23 mouse cellular contexts compared by ENCODE assay signal in genomic region chr3:41957385-41957784, GRCm38 (mm10).
DNase-seq lines count a peak whose midpoint lies in the region; ATAC-seq lines count a peak whose summit lies in the region.
"Had no signal": no experiment of that assay in that cellular context is flagged by ENCODE, and none has a peak within 500 bp of the region (broad histone marks: within the 10 kb centered on the region; RNA-seq: fewer than 3 reads in every experiment).

No protein-coding gene starts in this region.

- ATAC-seq in hindbrain, embryonic 11.5 days (ENCODE audit: low FRiP score) = no peak
- no peak for ATAC-seq in hindbrain, embryonic 13.5 days (ENCODE audit: low FRiP score)
- ATAC-seq in limb, embryonic 13.5 days (ENCODE audit: low FRiP score, low read depth) = peak; percentile 64
- ATAC-seq in erythroblast, adult 5-6 weeks (replicated peaks; ENCODE audit: low FRiP score, poor library complexity, severe bottlenecking) = no peak
- ATAC-seq: activated CD4-positive, CD25-positive, alpha-beta regulatory T cell, adult 4 months; forebrain, embryonic 16.5 days; Patski had no signal

- H3K4me1 ChIP-seq in hindbrain, embryonic 11.5 days (replicated peaks; ENCODE audit: control insufficient read depth, insufficient read depth, low read length) = no peaks in the 10 kb centered on the region
- peaks cover 3% of the 10 kb centered on the region for H3K4me1 ChIP-seq in hindbrain, embryonic 13.5 days (replicated peaks)
- peaks cover 22% of the 10 kb centered on the region for H3K4me1 ChIP-seq in limb, embryonic 13.5 days
- H3K4me1 ChIP-seq: heart, embryonic 13.5 days had no signal

- 43% methylated on average over 3 of the region's 3 CpGs for WGBS in hindbrain, embryonic 11.5 days
- WGBS in hindbrain, embryonic 13.5 days = 46% methylated on average over 3 of the region's 3 CpGs
- 9% methylated on average over 3 of the region's 3 CpGs for WGBS in limb, embryonic 13.5 days

- no peak overlapping the region for H3K27ac ChIP-seq in hindbrain, embryonic 11.5 days (ENCODE audit: low read depth, low read length)
- no peak overlapping the region for H3K27ac ChIP-seq in hindbrain, embryonic 13.5 days
- no peak overlapping the region for H3K27ac ChIP-seq in limb, embryonic 13.5 days
- H3K27ac ChIP-seq: heart, embryonic 13.5 days; neural tube, embryonic 13.5 days had no signal

- no peaks in the 10 kb centered on the region for H3K36me3 ChIP-seq in hindbrain, embryonic 11.5 days (ENCODE audit: control insufficient read depth, insufficient read depth, low read length)
- no peaks in the 10 kb centered on the region for H3K36me3 ChIP-seq in hindbrain, embryonic 13.5 days
- no peaks in the 10 kb centered on the region for H3K36me3 ChIP-seq in limb, embryonic 13.5 days
- H3K36me3 ChIP-seq: heart, embryonic 13.5 days; neural tube, embryonic 13.5 days had no signal

- H3K9me3 ChIP-seq in hindbrain, embryonic 11.5 days (ENCODE audit: control insufficient read depth, low read length) = no peaks in the 10 kb centered on the region
- no peaks in the 10 kb centered on the region for H3K9me3 ChIP-seq in hindbrain, embryonic 13.5 days
- H3K9me3 ChIP-seq in limb, embryonic 13.5 days = no peaks in the 10 kb centered on the region
- H3K9me3 ChIP-seq: heart, embryonic 13.5 days; neural tube, embryonic 13.5 days had no signal

- H3K27me3 ChIP-seq in hindbrain, embryonic 11.5 days (ENCODE audit: control insufficient read depth, insufficient read depth, low read length) = no peaks in the 10 kb centered on the region
- no peaks in the 10 kb centered on the region for H3K27me3 ChIP-seq in hindbrain, embryonic 13.5 days
- H3K27me3 ChIP-seq in limb, embryonic 13.5 days = no peaks in the 10 kb centered on the region
- H3K27me3 ChIP-seq: heart, embryonic 13.5 days; neural tube, embryonic 13.5 days had no signal

- peak; percentile 52 for DNase-seq in hindbrain, embryonic 11.5 days (ENCODE audit: low spot score)
- DNase-seq in Muller cell, postnatal 12 days (ENCODE audit: inconsistent ontology term) = peak; percentile 22
- peak; percentile 10 for DNase-seq in embryo, embryonic 9.5 days (ENCODE audit: extremely low spot score)
- DNase-seq in layer of hippocampus, adult 9-10 months (ENCODE audit: low spot score) = no peak
- DNase-seq: adrenal gland, postnatal 25 days; B cell, adult 2 months; cerebellum, adult 18-20 months; heart, adult 11 months; heart, postnatal 4 days; kidney, postnatal 14 days; lung, adult 2 months; right cerebral cortex, postnatal 4 days; thymus, postnatal 14 days had no signal

- H3K4me3 ChIP-seq in hindbrain, embryonic 11.5 days (ENCODE audit: low read depth, low read length) = no peak overlapping the region
- no peak overlapping the region for H3K4me3 ChIP-seq in hindbrain, embryonic 13.5 days
- no peak overlapping the region for H3K4me3 ChIP-seq in limb, embryonic 13.5 days
- H3K4me3 ChIP-seq: erythroblast, embryonic 14.5 days; heart, embryonic 13.5 days; neural tube, embryonic 13.5 days had no signal

- H3K9ac ChIP-seq in hindbrain, embryonic 11.5 days (ENCODE audit: low read depth, low read length) = no peak overlapping the region
- no peak overlapping the region for H3K9ac ChIP-seq in hindbrain, embryonic 13.5 days
- no peak overlapping the region for H3K9ac ChIP-seq in limb, embryonic 13.5 days
- H3K9ac ChIP-seq: heart, embryonic 13.5 days; neural tube, embryonic 13.5 days had no signal

- no peak overlapping the region for H3K4me2 ChIP-seq in hindbrain, embryonic 11.5 days (replicated peaks; ENCODE audit: low read depth, low read length)
- H3K4me2 ChIP-seq in hindbrain, embryonic 13.5 days = no peak overlapping the region
- H3K4me2 ChIP-seq in limb, embryonic 13.5 days (replicated peaks) = no peak overlapping the region
- H3K4me2 ChIP-seq: heart, embryonic 13.5 days; liver, embryonic 11.5 days; neural tube, embryonic 13.5 days had no signal
